Comparison of ENCODE assay signal across 9 mouse cellular contexts in genomic region chr5:146914088-146914766, GRCm38 (mm10). TPM values are rescaled to one million over a fixed set of nuclear protein-coding genes. Genes with fewer than 3 reads are reported as not detected.
DNase-seq lines count a peak whose midpoint lies in the region; ATAC-seq and TF ChIP-seq lines count a peak whose summit lies in the region.
"Had no signal": no experiment of that assay in that cellular context is flagged by ENCODE, and none has a peak within 500 bp of the region (broad histone marks: within the 10 kb centered on the region; RNA-seq: fewer than 3 reads in every experiment).

No protein-coding gene starts in this region.

- TF ChIP-seq RAD21 in MEL (IDR thresholded peaks at IDR 0.05; ENCODE audit: low read depth, low read length), result peak; percentile 92

- DNase-seq in B cell, adult 2 months, result peak; percentile 74
- peak; percentile 84 for DNase-seq in MEL (ENCODE audit: low read depth, low spot score)
- DNase-seq in gastrocnemius, postnatal 4 days (ENCODE audit: low spot score in 2 of 2), result peak; percentile 35 to 47
- DNase-seq in kidney, postnatal 25 days, result peak; percentile 68 to 74
- peak; percentile 79 for DNase-seq in lung, embryonic 14.5 days
- peak; percentile 87 for DNase-seq in retina, embryonic 14.5 days (ENCODE audit: low spot score)
- DNase-seq in urinary bladder, postnatal 14 days (ENCODE audit: low spot score), result peak; percentile 56

- WGBS in lung, embryonic 14.5 days, result 22% methylated on average over 9 of the region's 9 CpGs

- TF ChIP-seq CTCF in MEL (IDR thresholded peaks at IDR 0.05 in 2 of 3, conservative IDR thresholded peaks at IDR 0.05 in 1 of 3; ENCODE audit: control insufficient read depth in 1 of 3, insufficient read depth in 1 of 3, low read depth in 2 of 3, low read length in 3 of 3, poor library complexity in 1 of 3, severe bottlenecking in 1 of 3), result peak; percentile 88 to 98 (median 94); a peak in 5 of 6 replicates
- peak; percentile 80 for TF ChIP-seq CTCF in lung, embryonic 14.5 days (IDR thresholded peaks at IDR 0.05; ENCODE audit: low read depth)

- no peak overlapping the region for H3K4me2 ChIP-seq in lung, embryonic 14.5 days
- H3K4me2 ChIP-seq: heart, embryonic 13.5 days had no signal

- no peaks in the 10 kb centered on the region for H3K9me3 ChIP-seq in MEL (replicated peaks; ENCODE audit: insufficient read depth, low read length)
- no peaks in the 10 kb centered on the region for H3K9me3 ChIP-seq in lung, embryonic 14.5 days (ENCODE audit: low read depth, low read length)
- H3K9me3 ChIP-seq: heart, embryonic 13.5 days had no signal

- no peaks in the 10 kb centered on the region for H3K27me3 ChIP-seq in MEL (ENCODE audit: control insufficient read depth in 1 of 2, insufficient read depth in 2 of 2, low read length in 2 of 2)
- no peaks in the 10 kb centered on the region for H3K27me3 ChIP-seq in lung, embryonic 14.5 days (ENCODE audit: insufficient read depth, low read length)

- H3K4me1 ChIP-seq in MEL (ENCODE audit: control insufficient read depth in 1 of 2, insufficient read depth in 2 of 2, low read length in 2 of 2), result no peaks in the 10 kb centered on the region
- no peaks in the 10 kb centered on the region for H3K4me1 ChIP-seq in lung, embryonic 14.5 days (ENCODE audit: insufficient read depth)
- H3K4me1 ChIP-seq: heart, embryonic 13.5 days had no signal

- no peaks in the 10 kb centered on the region for H3K79me2 ChIP-seq in MEL (ENCODE audit: control insufficient read depth, insufficient read depth, low read length, poor library complexity)

- H3K27ac ChIP-seq in MEL (ENCODE audit: control insufficient read depth, low read depth, low read length), result no peak overlapping the region
- H3K27ac ChIP-seq in lung, embryonic 14.5 days (ENCODE audit: low read depth), result no peak overlapping the region
- H3K27ac ChIP-seq: heart, embryonic 13.5 days had no signal

- no peak overlapping the region for H3K4me3 ChIP-seq in MEL (ENCODE audit: control insufficient read depth in 1 of 2, insufficient read depth in 1 of 2, low read depth in 2 of 2, low read length in 2 of 2)
- H3K4me3 ChIP-seq in lung, embryonic 14.5 days (ENCODE audit: low read depth, low read length), result no peak overlapping the region
- H3K4me3 ChIP-seq: heart, embryonic 13.5 days had no signal

- H3K36me3 ChIP-seq in MEL (ENCODE audit: control insufficient read depth in 1 of 2, insufficient read depth in 2 of 2, low read length in 2 of 2), result no peaks in the 10 kb centered on the region
- no peaks in the 10 kb centered on the region for H3K36me3 ChIP-seq in lung, embryonic 14.5 days (ENCODE audit: insufficient read depth)
- H3K36me3 ChIP-seq: heart, embryonic 13.5 days had no signal

- peak; percentile 88 for ATAC-seq in common myeloid progenitor, adult 5-6 weeks (replicated peaks; ENCODE audit: low read depth, poor library complexity, severe bottlenecking)
- ATAC-seq in lung, embryonic 14.5 days (ENCODE audit: insufficient read depth), result peak; percentile 70; the same call in 1 of the 2 replicates

- H3K9ac ChIP-seq in MEL (ENCODE audit: control insufficient read depth, low read depth, low read length, poor library complexity, severe bottlenecking), result no peak overlapping the region
- H3K9ac ChIP-seq in lung, embryonic 14.5 days, result no peak overlapping the region
- H3K9ac ChIP-seq: heart, embryonic 13.5 days had no signal

- no peak for TF ChIP-seq POLR2A in MEL (IDR thresholded peaks at IDR 0.05; ENCODE audit: control insufficient read depth in 1 of 2, insufficient read depth in 1 of 2, low read depth in 1 of 2, low read length in 2 of 2, poor library complexity in 1 of 2)

- no peak for TF ChIP-seq EP300 in MEL (IDR thresholded peaks at IDR 0.05; ENCODE audit: low read depth in 1 of 2, low read length in 2 of 2)

TF ChIP-seq in MEL, 35 proteins besides CTCF, POLR2A, EP300 and RAD21:
- TF ChIP-seq MAZ (IDR thresholded peaks at IDR 0.05; ENCODE audit: low read depth, low read length), result peak; percentile 29; the same call in 1 of the 2 replicates
- no peak for TF ChIP-seq NELFE (IDR thresholded peaks at IDR 0.05; ENCODE audit: low read depth, low read length)
- TF ChIP-seq USF1 (IDR thresholded peaks at IDR 0.05; ENCODE audit: low read depth, low read length), result no peak
- peak; percentile 44 for TF ChIP-seq ZNF384 (IDR thresholded peaks at IDR 0.05; ENCODE audit: low read depth, low read length)
- TF ChIP-seq USF2 (IDR thresholded peaks at IDR 0.05; ENCODE audit: borderline replicate concordance in 1 of 2, insufficient read depth in 1 of 2, low read depth in 1 of 2, low read length in 2 of 2), result no peak
- no peak for TF ChIP-seq CHD1 (IDR thresholded peaks at IDR 0.05; ENCODE audit: low read depth, low read length)
- TF ChIP-seq SMC3 (IDR thresholded peaks at IDR 0.05; ENCODE audit: low read depth, low read length), result peak; percentile 96
- peak; percentile 71 for TF ChIP-seq ZC3H11A (IDR thresholded peaks at IDR 0.05; ENCODE audit: low read depth, low read length)

RNA-seq across cellular contexts. Expression of gene Gtf3a, which starts 34.2 kb away (rescaled TPM):
- total RNA-seq in MEL (2012; rRNA removed), result 173 and 177 TPM in 2 replicates
- polyA plus RNA-seq in MEL (2012; ENCODE audit: insufficient read depth in 1 of 2, insufficient read length in 2 of 2, low read depth in 1 of 2, low replicate concordance in 2 of 2, missing spikeins in 1 of 2), result 100 to 1,000 TPM in 1 of 2 experiments, not detected in 1; 204 TPM
- total RNA-seq in common myeloid progenitor, adult 5-6 weeks (2017), result 144 and 171 TPM in 2 replicates
- 10 to 100 TPM; 37.6 to 39.0 TPM for total RNA-seq in gastrocnemius, postnatal 4 days (2021)
- 124 and 130 TPM in 2 replicates for polyA plus RNA-seq in lung, embryonic 14.5 days (2014; fragmentation: Nextera tagmentation; extraction: Ambion mirVana)

RNA-seq across cellular contexts. Expression of gene Mtif3, which starts 49.4 kb away (rescaled TPM):
- total RNA-seq in MEL (2012; rRNA removed), result 22.3 and 22.7 TPM in 2 replicates
- polyA plus RNA-seq in MEL (2012; ENCODE audit: insufficient read depth in 1 of 2, insufficient read length in 2 of 2, low read depth in 1 of 2, low replicate concordance in 2 of 2, missing spikeins in 1 of 2), result 10 to 100 TPM in 1 of 2 experiments, not detected in 1; 38.2 TPM
- total RNA-seq in common myeloid progenitor, adult 5-6 weeks (2017), result 25.1 and 27.8 TPM in 2 replicates
- total RNA-seq in gastrocnemius, postnatal 4 days (2021), result 10 to 100 TPM; 20.6 to 21.0 TPM
- 19.8 and 21.8 TPM in 2 replicates for polyA plus RNA-seq in lung, embryonic 14.5 days (2014; fragmentation: Nextera tagmentation; extraction: Ambion mirVana)
